ENCODE assay signal across 24 mouse cellular contexts in the genomic region with DNA sequence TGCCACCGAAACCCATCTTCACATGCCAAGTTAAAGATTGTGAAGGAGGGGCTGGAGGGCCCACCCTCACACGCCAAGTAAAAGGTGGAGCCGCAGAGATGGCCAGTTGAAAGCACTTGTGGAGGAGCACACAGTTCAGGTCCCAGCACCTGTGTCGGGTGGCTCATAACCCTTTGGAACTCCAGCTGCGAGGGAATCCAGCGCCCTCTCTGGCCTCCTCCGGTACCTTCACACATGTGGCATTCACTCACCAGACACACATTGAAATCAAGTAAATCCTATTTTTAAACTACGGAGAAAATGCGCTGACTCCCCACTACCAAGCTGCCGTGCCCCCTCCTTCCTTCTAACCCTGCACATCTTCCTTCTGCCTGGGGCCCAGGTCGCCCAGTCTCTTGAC.
"Had no signal": no experiment of that assay in that cellular context is flagged by ENCODE, and none has a peak within 500 bp of the region (broad histone marks: within the 10 kb centered on the region; RNA-seq: fewer than 3 reads in every experiment).

No protein-coding gene starts in this region.

- H3K9me3 ChIP-seq: heart, embryonic 13.5 days; heart, embryonic 15.5 days; hindbrain, embryonic 13.5 days; hindbrain, embryonic 15.5 days; limb, embryonic 10.5 days; limb, embryonic 12.5 days; liver, embryonic 13.5 days had no signal

- H3K9ac ChIP-seq: heart, embryonic 13.5 days; heart, embryonic 15.5 days; hindbrain, embryonic 13.5 days; hindbrain, embryonic 15.5 days; limb, embryonic 12.5 days; liver, embryonic 13.5 days had no signal

- H3K36me3 ChIP-seq: heart, embryonic 13.5 days; heart, embryonic 15.5 days; hindbrain, embryonic 13.5 days; hindbrain, embryonic 15.5 days; limb, embryonic 10.5 days; limb, embryonic 12.5 days had no signal

- H3K27ac ChIP-seq: heart, adult 2 months; heart, embryonic 13.5 days; heart, embryonic 15.5 days; hindbrain, embryonic 13.5 days; hindbrain, embryonic 15.5 days; hindbrain, postnatal 0 days; layer of hippocampus, adult 2 months; left cerebral cortex, adult 2 months; limb, embryonic 10.5 days; limb, embryonic 12.5 days; liver, embryonic 13.5 days had no signal

- H3K4me2 ChIP-seq: heart, embryonic 11.5 days; heart, embryonic 13.5 days; heart, embryonic 15.5 days; hindbrain, embryonic 13.5 days; hindbrain, embryonic 15.5 days; limb, embryonic 12.5 days; liver, embryonic 11.5 days; liver, embryonic 13.5 days had no signal

- H3K4me3 ChIP-seq: heart, adult 2 months; heart, embryonic 13.5 days; heart, embryonic 15.5 days; hindbrain, embryonic 13.5 days; hindbrain, embryonic 15.5 days; layer of hippocampus, adult 2 months; left cerebral cortex, adult 2 months; limb, embryonic 10.5 days; limb, embryonic 12.5 days; liver, embryonic 13.5 days had no signal

- ATAC-seq: hindbrain, postnatal 0 days had no signal

- DNase-seq: gastrocnemius, postnatal 14 days; gastrocnemius, postnatal 36 days; heart, adult 11 months; heart, adult 2 months; heart, postnatal 14 days; heart, postnatal 36 days; kidney, adult 11 months; kidney, adult 2 months; kidney, postnatal 10 days; kidney, postnatal 25 days; kidney, postnatal 4 days; liver; liver, embryonic 13.5 days had no signal

- H3K27me3 ChIP-seq: heart, embryonic 13.5 days; heart, embryonic 15.5 days; hindbrain, embryonic 13.5 days; hindbrain, embryonic 15.5 days; liver, embryonic 13.5 days had no signal

- H3K4me1 ChIP-seq: heart, embryonic 13.5 days; heart, embryonic 15.5 days; hindbrain, embryonic 15.5 days; liver, embryonic 13.5 days had no signal
